8 mouse cellular contexts compared by ENCODE assay signal in genomic region chr4:135271881-135272616, GRCm38 (mm10). TPM values are rescaled to one million over a fixed set of nuclear protein-coding genes. Genes with fewer than 3 reads are reported as not detected.
DNase-seq lines count a peak whose midpoint lies in the region; ATAC-seq and TF ChIP-seq lines count a peak whose summit lies in the region.

No protein-coding gene starts in this region.

- H3ac ChIP-seq in C2C12 (ENCODE audit: control insufficient read depth, insufficient read length, low read depth), result peak overlapping the region; percentile 88

- TF ChIP-seq CTCF in C2C12 (IDR thresholded peaks at IDR 0.05; ENCODE audit: control insufficient read depth, insufficient read depth, insufficient read length), result peak; percentile 41
- peak; percentile 23; the same call in 1 of the 2 replicates for TF ChIP-seq CTCF in heart, adult 2 months (IDR thresholded peaks at IDR 0.05)
- no peak for TF ChIP-seq CTCF in lung, embryonic 14.5 days (IDR thresholded peaks at IDR 0.05; ENCODE audit: low read depth)

- H3K4me1 ChIP-seq in heart, adult 2 months (ENCODE audit: control insufficient read depth, insufficient read depth, low read length), result peaks cover 21% of the 10 kb centered on the region
- H3K4me1 ChIP-seq in lung, embryonic 14.5 days (ENCODE audit: insufficient read depth), result peaks cover 30% of the 10 kb centered on the region

- H3K36me3 ChIP-seq in C2C12 (ENCODE audit: control insufficient read depth, insufficient read depth), result peaks cover 36% of the 10 kb centered on the region
- H3K36me3 ChIP-seq in heart, adult 2 months (ENCODE audit: control insufficient read depth, insufficient read depth, low read length), result peaks cover 22% of the 10 kb centered on the region
- no peaks in the 10 kb centered on the region for H3K36me3 ChIP-seq in lung, embryonic 14.5 days (ENCODE audit: insufficient read depth)

- TF ChIP-seq EP300 in heart, adult 2 months (IDR thresholded peaks at IDR 0.05; ENCODE audit: insufficient read depth, low read depth, low read length), result 0 out of 2 replicates have a peak, but pooled peaks have one; percentile 16

- peaks cover 50% of the 10 kb centered on the region for H3K79me3 ChIP-seq in C2C12 (ENCODE audit: low read depth)

- H3K27me3 ChIP-seq in C2C12 (ENCODE audit: control insufficient read depth, insufficient read depth, insufficient read length), result no peaks in the 10 kb centered on the region
- H3K27me3 ChIP-seq in heart, adult 2 months (ENCODE audit: control insufficient read depth, insufficient read depth, low read length), result no peaks in the 10 kb centered on the region
- 0 out of 2 replicates have a peak, but pooled peaks cover 2% of the 10 kb centered on the region for H3K27me3 ChIP-seq in lung, embryonic 14.5 days (ENCODE audit: insufficient read depth, low read length)

- H3K4me2 ChIP-seq in lung, embryonic 14.5 days, result peak overlapping the region; percentile 87

- peak overlapping the region; percentile 94 for H3K9ac ChIP-seq in heart, adult 2 months (ENCODE audit: low read depth, low read length)
- H3K9ac ChIP-seq in lung, embryonic 14.5 days, result peak overlapping the region; percentile 94

- peak; percentile 76 for DNase-seq in ZHBTc4 (ENCODE audit: low read depth, low spot score)
- DNase-seq in embryo, embryonic 9.5 days (ENCODE audit: extremely low spot score), result peak; percentile 63
- peak; percentile 80 to 81 for DNase-seq in heart, adult 2 months
- DNase-seq in kidney, adult 18-20 months, result peak; percentile 71
- DNase-seq in lung, embryonic 14.5 days, result peak; percentile 83
- DNase-seq in ovary, adult 18-20 months (ENCODE audit: low spot score), result peak; percentile 33
- peak; percentile 72 for DNase-seq in yolk sac, embryonic 10.5 days (ENCODE audit: low spot score)

- peak; percentile 55 for ATAC-seq in lung, embryonic 14.5 days (ENCODE audit: insufficient read depth)

- under 1% methylated on average over 67 of the region's 67 CpGs for WGBS in heart, adult 2 months
- WGBS in lung, embryonic 14.5 days, result under 1% methylated on average over 67 of the region's 67 CpGs

- intact Hi-C loops in heart, adult 2 months (cut with DNase I), result loop anchor here (1.0 to 2.0 kb wide), 4 partner anchors 17 to 51 kb away; no protein-coding TSS in a partner anchor

- H3K79me2 ChIP-seq in C2C12 (ENCODE audit: control insufficient read depth, insufficient read depth), result peaks cover 54% of the 10 kb centered on the region
- H3K79me2 ChIP-seq in heart, adult 2 months (replicated peaks; ENCODE audit: control insufficient read depth, insufficient read depth, low read length), result 0 out of 2 replicates have a peak, but pooled peaks cover 3% of the 10 kb centered on the region

- peak overlapping the region; percentile 76 for H3K4me3 ChIP-seq in C2C12 (ENCODE audit: insufficient read depth, poor library complexity, severe bottlenecking)
- peak overlapping the region; percentile 94 for H3K4me3 ChIP-seq in heart, adult 2 months
- H3K4me3 ChIP-seq in lung, embryonic 14.5 days (ENCODE audit: low read depth, low read length), result peak overlapping the region; percentile 90

- peak overlapping the region; percentile 96 for H3K27ac ChIP-seq in heart, adult 2 months
- peak overlapping the region; percentile 96 for H3K27ac ChIP-seq in lung, embryonic 14.5 days (ENCODE audit: low read depth)

- TF ChIP-seq POLR2A in heart, adult 2 months (IDR thresholded peaks at IDR 0.05; ENCODE audit: insufficient read depth, low read depth, low read length), result no peak

- no peaks in the 10 kb centered on the region for H3K9me3 ChIP-seq in lung, embryonic 14.5 days (ENCODE audit: low read depth, low read length)

TF ChIP-seq in C2C12, 6 proteins besides CTCF, POLR2A, EP300 and RAD21:
- TF ChIP-seq MAX (IDR thresholded peaks at IDR 0.05), result peak; percentile 43
- TF ChIP-seq FOSL1 (IDR thresholded peaks at IDR 0.05; ENCODE audit: insufficient read depth, low read length, poor library complexity, severe bottlenecking), result no peak

RNA-seq across cellular contexts. Expression of gene Clic4, which starts 0.6 kb away (rescaled TPM):
- polyA plus RNA-seq in C2C12 (2012; fragmentation: generic; extraction: Trizol), result 139 TPM
- total RNA-seq in heart, adult 2 months (2021), result 100 to 1,000 TPM; 248 to 249 TPM
- polyA plus RNA-seq in heart, adult 2 months (2012; rRNA removed), result 148 and 227 TPM in 2 replicates
- polyA plus RNA-seq in lung, embryonic 14.5 days (2014; fragmentation: Nextera tagmentation; extraction: Ambion mirVana), result 128 and 133 TPM in 2 replicates

Comparison
In these comparisons a context has a peak if more than half of its experiments do, and no peak if none do; other contexts are left out.
1. Peak in every context shown above with its lines: DNase-seq, ATAC-seq, H3K4me3 ChIP-seq and H3K27ac ChIP-seq.
2. DNase-seq: peak in every context shown above with its lines; median percentile 83 in lung, embryonic 14.5 days; 80 in heart, adult 2 months; 76 in ZHBTc4; 72 in yolk sac, embryonic 10.5 days; 71 in kidney, adult 18-20 months; 63 in embryo, embryonic 9.5 days; 33 in ovary, adult 18-20 months.